Mouse (Mus musculus): ENCODE data around the gene Gpr139. TPM values are rescaled to one million over a fixed set of nuclear protein-coding genes. Genes with fewer than 3 reads are reported as not detected.

Gpr139 gene
- 16.6 and 20.0 TPM in 2 replicates for total RNA-seq (2014; rRNA removed)
- 10.8 and 11.0 TPM in 2 replicates for polyA plus RNA-seq (2015; fragmentation: Nextera tagmentation; extraction: Ambion mirVana)

DNA sequence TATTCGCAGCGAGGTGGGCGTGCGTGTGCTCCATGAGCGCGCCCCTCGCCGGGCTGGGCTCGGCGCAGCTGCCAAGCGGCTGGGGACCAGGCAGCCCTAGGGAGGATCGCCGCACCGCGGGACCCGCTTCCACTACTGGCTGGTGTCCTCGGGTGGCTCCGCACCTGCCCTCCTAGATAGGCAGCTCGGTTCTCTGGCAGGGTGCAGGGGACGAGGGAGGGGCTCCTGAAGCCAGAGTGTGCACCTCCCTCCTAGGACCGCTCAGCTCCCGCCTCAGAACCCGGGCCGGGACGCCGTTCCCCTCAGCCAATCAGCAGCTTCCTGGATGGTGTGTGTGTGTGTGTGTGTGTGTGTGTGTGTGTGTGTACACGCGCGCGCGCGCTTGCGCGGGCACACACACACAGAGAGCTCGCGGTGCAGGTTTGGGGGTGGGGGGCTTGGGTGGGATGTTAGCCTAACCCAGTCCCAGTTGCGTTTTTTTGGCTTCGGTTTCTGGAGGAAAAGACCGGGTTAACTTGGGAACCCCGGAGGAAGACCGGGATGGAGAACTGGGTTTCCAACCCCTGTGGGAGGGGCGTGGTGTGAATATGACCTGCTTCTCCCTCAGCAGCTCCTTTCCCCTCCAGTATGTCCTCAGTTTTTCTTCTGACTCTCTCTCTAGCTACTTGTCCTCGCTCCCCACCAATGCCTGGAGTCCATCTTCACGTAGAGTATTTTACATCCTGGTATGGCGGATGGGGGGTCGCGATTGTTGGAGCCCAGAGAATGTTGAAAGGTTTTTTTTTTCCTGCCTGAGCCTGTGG is at the start of gene Gpr139:
TSS of gene Gpr139 (minus strand) at position 263 of the 803 bp plus-strand sequence.
- peak within 1 kb of the TSS; percentile 88 for H3K27ac ChIP-seq (ENCODE audit: low read depth, low read length)
- under 1% methylated on average over 37 of the region's 47 CpGs for WGBS
- no peak for TF ChIP-seq CTCF (IDR thresholded peaks at IDR 0.05)
- DNase-seq (ENCODE audit: low spot score), result peak; percentile 81
- peak within 1 kb of the TSS; percentile 76 for H3K9ac ChIP-seq (replicated peaks; ENCODE audit: low read length, poor library complexity, severe bottlenecking)
- no peaks in the 10 kb centered on the region for H3K9me3 ChIP-seq (ENCODE audit: low read length)
- peak; percentile 91 for ATAC-seq (ENCODE audit: low FRiP score)
- H3K4me1 ChIP-seq (ENCODE audit: insufficient read depth, low read length), result peaks cover 5% of the 10 kb centered on the region; the same call in 1 of the 2 replicates
- H3K27me3 ChIP-seq (ENCODE audit: insufficient read depth, low read length), result no peaks in the 10 kb centered on the region
- no peaks in the 10 kb centered on the region for H3K36me3 ChIP-seq (ENCODE audit: insufficient read depth, low read length)
- H3K4me2 ChIP-seq (ENCODE audit: low read depth, low read length, poor library complexity, severe bottlenecking), result peak within 1 kb of the TSS; percentile 72
- H3K4me3 ChIP-seq (ENCODE audit: low read depth, low read length), result peak within 1 kb of the TSS; percentile 70

GRCm38 (mm10) chr7:119230971-119231370 is 46.6 kb upstream of the Gpr139 start:
- no peak for DNase-seq (ENCODE audit: low spot score)
- Histone ChIP-seq H3K9me3 (ENCODE audit: low read length) (no peaks in the 10 kb centered on the region), H3K4me1 (ENCODE audit: insufficient read depth, low read length) (no peaks in the 10 kb centered on the region), H3K4me3 (ENCODE audit: low read depth, low read length) (no peak overlapping the region), H3K4me2 (ENCODE audit: low read depth, low read length, poor library complexity, severe bottlenecking) (no peak overlapping the region), H3K27ac (ENCODE audit: low read depth, low read length) (no peak overlapping the region), H3K36me3 (ENCODE audit: insufficient read depth, low read length) (no peaks in the 10 kb centered on the region), H3K9ac (replicated peaks; ENCODE audit: low read length, poor library complexity, severe bottlenecking) (no peak overlapping the region), H3K27me3 (ENCODE audit: insufficient read depth, low read length) (no peaks in the 10 kb centered on the region)
- 57% methylated on average over 3 of the region's 3 CpGs for whole genome bisulfite sequencing
- no peak for ATAC-seq (ENCODE audit: low FRiP score)
- TF ChIP-seq CTCF (IDR thresholded peaks at IDR 0.05), result no peak

- no peaks in the 10 kb centered on the region for H3K9me3 ChIP-seq (ENCODE audit: low read length)
- no peak for TF ChIP-seq CTCF (IDR thresholded peaks at IDR 0.05)
- H3K36me3 ChIP-seq (ENCODE audit: insufficient read depth, low read length), result no peaks in the 10 kb centered on the region
- H3K4me1 ChIP-seq (ENCODE audit: insufficient read depth, low read length), result no peaks in the 10 kb centered on the region
- no peak overlapping the region for H3K27ac ChIP-seq (ENCODE audit: low read depth, low read length)
- no peak for DNase-seq (ENCODE audit: low spot score)
- no peak overlapping the region for H3K9ac ChIP-seq (replicated peaks; ENCODE audit: low read length, poor library complexity, severe bottlenecking)
- H3K27me3 ChIP-seq (ENCODE audit: insufficient read depth, low read length), result no peaks in the 10 kb centered on the region
- ATAC-seq (ENCODE audit: low FRiP score), result no peak
- H3K4me3 ChIP-seq (ENCODE audit: low read depth, low read length), result no peak overlapping the region
- 93% methylated on average over 4 of the region's 4 CpGs for WGBS
- H3K4me2 ChIP-seq (ENCODE audit: low read depth, low read length, poor library complexity, severe bottlenecking), result no peak overlapping the region
Observed at GRCm38 (mm10) chr7:119222706-119223105, 38.3 kb upstream of the Gpr139 start.

GRCm38 (mm10) chr7:119219121-119219520 is 34.7 kb upstream of the Gpr139 start:
- Histone ChIP-seq H3K27me3 (ENCODE audit: insufficient read depth, low read length) (no peaks in the 10 kb centered on the region), H3K4me1 (ENCODE audit: insufficient read depth, low read length) (no peaks in the 10 kb centered on the region), H3K4me3 (ENCODE audit: low read depth, low read length) (no peak overlapping the region), H3K4me2 (ENCODE audit: low read depth, low read length, poor library complexity, severe bottlenecking) (no peak overlapping the region), H3K9me3 (ENCODE audit: low read length) (no peaks in the 10 kb centered on the region), H3K9ac (replicated peaks; ENCODE audit: low read length, poor library complexity, severe bottlenecking) (no peak overlapping the region), H3K36me3 (ENCODE audit: insufficient read depth, low read length) (no peaks in the 10 kb centered on the region), H3K27ac (ENCODE audit: low read depth, low read length) (no peak overlapping the region)
- no peak for TF ChIP-seq CTCF (IDR thresholded peaks at IDR 0.05)
- 84% methylated on average over 2 of the region's 2 CpGs for WGBS
- no peak for ATAC-seq (ENCODE audit: low FRiP score)
- DNase-seq (ENCODE audit: low spot score), result no peak

DNA sequence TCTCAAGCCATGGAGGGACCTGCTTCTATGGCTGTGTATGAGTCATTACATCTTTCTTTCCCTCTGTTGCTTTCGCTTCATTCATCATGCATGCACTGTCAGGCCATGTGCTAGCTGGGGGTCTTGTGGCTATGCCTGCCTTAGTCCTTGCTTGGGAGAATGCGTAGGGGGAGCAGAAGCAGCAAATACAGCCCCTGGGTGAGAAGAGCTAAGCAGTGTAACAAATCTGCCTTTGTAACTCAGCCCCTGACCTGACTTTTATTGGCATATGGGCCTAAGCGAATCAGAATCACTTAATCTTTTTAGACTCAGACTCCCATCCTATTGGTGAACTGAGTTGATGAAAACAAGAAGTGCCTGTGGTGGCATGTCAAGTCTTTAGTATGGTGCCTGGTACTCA is 22.8 kb upstream of the Gpr139 start:
- WGBS, result 37% methylated on average over 3 of the region's 3 CpGs
- TF ChIP-seq CTCF (IDR thresholded peaks at IDR 0.05), result no peak
- Histone ChIP-seq H3K4me3 (ENCODE audit: low read depth, low read length) (no peak overlapping the region), H3K4me2 (ENCODE audit: low read depth, low read length, poor library complexity, severe bottlenecking) (no peak overlapping the region), H3K27ac (ENCODE audit: low read depth, low read length) (no peak overlapping the region), H3K9me3 (ENCODE audit: low read length) (no peaks in the 10 kb centered on the region), H3K27me3 (ENCODE audit: insufficient read depth, low read length) (no peaks in the 10 kb centered on the region), H3K4me1 (ENCODE audit: insufficient read depth, low read length) (no peaks in the 10 kb centered on the region), H3K9ac (replicated peaks; ENCODE audit: low read length, poor library complexity, severe bottlenecking) (no peak overlapping the region), H3K36me3 (ENCODE audit: insufficient read depth, low read length) (no peaks in the 10 kb centered on the region)
- no peak for DNase-seq (ENCODE audit: low spot score)
- ATAC-seq (ENCODE audit: low FRiP score), result no peak

GRCm38 (mm10) chr7:119186374-119186773 is 2.0 kb upstream of the Gpr139 start:
- 17% methylated on average over 11 of the region's 11 CpGs for whole genome bisulfite sequencing
- no peaks in the 10 kb centered on the region for H3K36me3 ChIP-seq (ENCODE audit: insufficient read depth, low read length)
- H3K9me3 ChIP-seq (ENCODE audit: low read length), result no peaks in the 10 kb centered on the region
- ATAC-seq (ENCODE audit: low FRiP score) (no peak), DNase-seq (ENCODE audit: low spot score) (peak; percentile 83)
- H3K4me2 ChIP-seq (ENCODE audit: low read depth, low read length, poor library complexity, severe bottlenecking), result no peak overlapping the region
- no peaks in the 10 kb centered on the region for H3K27me3 ChIP-seq (ENCODE audit: insufficient read depth, low read length)
- H3K9ac ChIP-seq (replicated peaks; ENCODE audit: low read length, poor library complexity, severe bottlenecking), result no peak overlapping the region
- H3K27ac ChIP-seq (ENCODE audit: low read depth, low read length), result peak overlapping the region; percentile 18; the same call in 1 of the 2 replicates
- H3K4me3 ChIP-seq (ENCODE audit: low read depth, low read length), result no peak overlapping the region
- peak; percentile 81 for TF ChIP-seq CTCF (IDR thresholded peaks at IDR 0.05)
- H3K4me1 ChIP-seq (ENCODE audit: insufficient read depth, low read length), result peaks cover 5% of the 10 kb centered on the region; the same call in 1 of the 2 replicates

Data from midbrain, postnatal 0 days (tissue).